Mouse (Mus musculus) olfactory bulb, adult 2 months (tissue): ENCODE measurements at regions not wholly inside any gene's neighbourhood (a gene's known extent, or its start where the extent isn't known, plus 50 kb on each side); places are given as distances from the start of the nearest gene placed in this dataset.

Source experiments
- CTCF ChIP-seq: fragments of 200-500 bp; IDR thresholded peaks from 2 replicates; pipeline ENCODE4 v1.5.1; 2012; ENCODE audit warnings: low read depth, mild to moderate bottlenecking, low read length, moderate library complexity; ENCODE audit not compliant: insufficient read depth
- POLR2A ChIP-seq: fragments of 200-500 bp; IDR thresholded peaks from 2 replicates; pipeline ENCODE4 v1.6.1; 2012; ENCODE audit warnings: mild to moderate bottlenecking, low read depth, low read length, moderate library complexity; ENCODE audit not compliant: insufficient read depth

DNA sequence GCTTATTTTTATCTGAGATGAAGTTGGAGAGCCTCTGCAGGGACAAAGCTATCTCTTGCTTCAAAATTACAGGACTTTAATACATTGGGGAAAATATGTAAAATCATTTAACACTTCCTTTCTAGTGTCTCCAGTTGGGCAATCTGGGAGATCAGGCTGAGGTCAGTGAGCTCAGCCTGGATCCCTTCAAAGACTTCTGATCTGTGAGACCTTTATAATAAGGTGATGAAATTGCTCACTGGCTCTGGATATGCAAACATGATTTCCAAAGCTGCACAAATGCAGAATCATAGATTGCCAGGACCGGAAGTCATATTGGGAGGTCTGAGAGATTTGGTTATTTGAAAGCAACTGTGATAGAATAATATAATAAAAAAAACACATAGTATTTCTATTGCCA lies 76.7 kb downstream of the Mex3b start:
- no peak for TF ChIP-seq CTCF
- no peak for TF ChIP-seq POLR2A
